Mouse (Mus musculus) hindlimb bud, embryonic 11.5 days (tissue): Measurements from ENCODE around the gene Gm10271.
A peak's percentile ranks its signal among the peaks of the same experiment; 100 is the strongest.

ENCODE experiments used
- DNase-seq: peaks from one replicate; pipeline ENCODE4 v3.0.0-alpha.2; 2012; ENCODE audit warnings: low read depth, low spot score; ENCODE audit errors: extremely low spot score

Gene Gm10271

GRCm38 (mm10) chr10:116980273-116980672 is 7.9 kb upstream of the Gm10271 start:
- DNase-seq, result no peak

GRCm38 (mm10) chr10:116978841-116979240 is 6.4 kb upstream of the Gm10271 start:
- DNase-seq, result no peak

- no peak for DNase-seq
Observed at GRCm38 (mm10) chr10:116977858-116978257, 5.4 kb upstream of the Gm10271 start.

GRCm38 (mm10) chr10:116977455-116977854 is 5.0 kb upstream of the Gm10271 start:
- DNase-seq, result no peak

- no peak for DNase-seq
Observed at GRCm38 (mm10) chr10:116968741-116969140, 3.7 kb downstream of the Gm10271 start.

- no peak for DNase-seq
Observed at GRCm38 (mm10) chr10:116966065-116966464, 6.3 kb downstream of the Gm10271 start.

GRCm38 (mm10) chr10:116965297-116965696 is 7.1 kb downstream of the Gm10271 start:
- no peak for DNase-seq

GRCm38 (mm10) chr10:116964571-116964970 is 7.8 kb downstream of the Gm10271 start:
- DNase-seq, result no peak

- DNase-seq, result no peak
Observed at GRCm38 (mm10) chr10:116964084-116964483, 8.3 kb downstream of the Gm10271 start.

GRCm38 (mm10) chr10:116962803-116963202 is 9.6 kb downstream of the Gm10271 start:
- DNase-seq, result no peak

- no peak for DNase-seq
Observed at GRCm38 (mm10) chr10:116962152-116962551, 10.3 kb downstream of the Gm10271 start.

GRCm38 (mm10) chr10:116957867-116958551 is 14.4 kb downstream of the Gm10271 start:
- no peak for DNase-seq

GRCm38 (mm10) chr10:116956483-116957158 is 15.8 kb downstream of the Gm10271 start:
- DNase-seq, result no peak

GRCm38 (mm10) chr10:116955191-116955590 is 17.2 kb downstream of the Gm10271 start:
- DNase-seq, result no peak

- DNase-seq, result no peak
Observed at GRCm38 (mm10) chr10:116950886-116951285, 21.5 kb downstream of the Gm10271 start.

GRCm38 (mm10) chr10:116950009-116950769 is 22.2 kb downstream of the Gm10271 start, which contains the start of gene Rab3ip:
Gene Rab3ip, minus strand, starts transcription at chr10:116950769.
- peak; percentile 77 for DNase-seq

GRCm38 (mm10) chr10:116949111-116950008 is 23.0 kb downstream of the Gm10271 start:
- DNase-seq, result peak; percentile 33

GRCm38 (mm10) chr10:116948414-116948813 is 24.0 kb downstream of the Gm10271 start:
- DNase-seq, result no peak

- DNase-seq, result no peak
Observed at GRCm38 (mm10) chr10:116944940-116945339, 27.5 kb downstream of the Gm10271 start.

- DNase-seq, result no peak
Observed at GRCm38 (mm10) chr10:116944144-116944543, 28.3 kb downstream of the Gm10271 start.

GRCm38 (mm10) chr10:116943025-116943424 is 29.4 kb downstream of the Gm10271 start:
- DNase-seq, result no peak
